Mouse (Mus musculus) c-Kit-negative CD71-positive TER-119-positive erythroid progenitor cells, embryonic 14.5 days (primary cell): ENCODE measurements around the gene Gtf2h3.
"Not testable (repeated sequence)": the region's sequence is repeated elsewhere in the genome, so short reads cannot be mapped to it uniquely, and the experiment has no call there.

ENCODE experiments used
- DNase-seq: peaks from one replicate; pipeline ENCODE4 v3.0.0-alpha.2; 2013; ENCODE audit warnings: low read depth, low spot score

Gene Gtf2h3

GRCm38 (mm10) chr5:124578633-124579317 lies at the start of gene Gtf2h3, which contains the start of gene Eif2b1:
Gtf2h3 (plus strand) TSS chr5:124579140.
Eif2b1 (minus strand) TSS chr5:124579131.
- peak; percentile 84 for DNase-seq

DNA sequence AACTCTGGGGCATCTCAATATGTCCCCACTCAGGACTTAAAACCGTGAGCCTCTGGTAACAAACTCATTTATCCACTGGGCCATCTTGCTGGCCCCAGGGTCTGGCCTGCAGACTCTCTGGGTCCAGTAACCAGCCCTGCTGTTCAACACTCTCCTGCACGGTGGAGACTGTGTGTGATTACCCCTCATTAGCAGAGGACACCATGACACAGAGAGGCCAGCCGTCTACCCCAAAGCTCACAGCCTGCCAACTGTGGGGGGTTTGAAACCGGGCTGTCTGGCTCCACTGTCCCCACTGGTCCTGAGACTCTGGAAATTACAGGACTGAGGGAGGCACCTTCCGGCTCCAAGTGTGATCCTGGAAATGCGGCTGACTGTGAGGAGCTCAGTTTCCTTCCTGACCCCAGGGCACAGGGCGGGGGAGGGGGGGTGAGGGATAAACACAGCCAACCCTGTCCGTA lies 49.7 kb upstream of the Gtf2h3 start:
- DNase-seq, result no peak

DNA sequence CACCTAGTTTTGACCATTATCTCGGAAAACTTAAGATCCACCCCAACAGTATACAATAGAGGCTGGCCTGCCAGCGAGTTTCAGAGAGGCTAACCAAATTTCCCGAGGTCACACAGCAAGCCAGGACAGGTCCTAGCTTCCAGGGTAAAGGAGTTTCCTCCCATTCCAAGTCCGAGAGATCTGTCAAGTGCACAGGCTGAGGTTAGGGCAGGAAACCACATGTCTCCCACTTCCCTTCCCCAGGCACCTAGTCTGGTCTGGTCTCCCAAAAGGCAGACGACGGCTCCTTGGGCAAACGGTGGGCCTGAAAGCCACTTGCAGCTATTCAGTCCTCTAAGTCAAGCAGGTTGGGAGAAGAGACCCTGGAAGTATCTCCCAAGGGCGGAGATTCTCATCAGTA lies 49.2 kb upstream of the Gtf2h3 start:
- DNase-seq, result no peak

DNA sequence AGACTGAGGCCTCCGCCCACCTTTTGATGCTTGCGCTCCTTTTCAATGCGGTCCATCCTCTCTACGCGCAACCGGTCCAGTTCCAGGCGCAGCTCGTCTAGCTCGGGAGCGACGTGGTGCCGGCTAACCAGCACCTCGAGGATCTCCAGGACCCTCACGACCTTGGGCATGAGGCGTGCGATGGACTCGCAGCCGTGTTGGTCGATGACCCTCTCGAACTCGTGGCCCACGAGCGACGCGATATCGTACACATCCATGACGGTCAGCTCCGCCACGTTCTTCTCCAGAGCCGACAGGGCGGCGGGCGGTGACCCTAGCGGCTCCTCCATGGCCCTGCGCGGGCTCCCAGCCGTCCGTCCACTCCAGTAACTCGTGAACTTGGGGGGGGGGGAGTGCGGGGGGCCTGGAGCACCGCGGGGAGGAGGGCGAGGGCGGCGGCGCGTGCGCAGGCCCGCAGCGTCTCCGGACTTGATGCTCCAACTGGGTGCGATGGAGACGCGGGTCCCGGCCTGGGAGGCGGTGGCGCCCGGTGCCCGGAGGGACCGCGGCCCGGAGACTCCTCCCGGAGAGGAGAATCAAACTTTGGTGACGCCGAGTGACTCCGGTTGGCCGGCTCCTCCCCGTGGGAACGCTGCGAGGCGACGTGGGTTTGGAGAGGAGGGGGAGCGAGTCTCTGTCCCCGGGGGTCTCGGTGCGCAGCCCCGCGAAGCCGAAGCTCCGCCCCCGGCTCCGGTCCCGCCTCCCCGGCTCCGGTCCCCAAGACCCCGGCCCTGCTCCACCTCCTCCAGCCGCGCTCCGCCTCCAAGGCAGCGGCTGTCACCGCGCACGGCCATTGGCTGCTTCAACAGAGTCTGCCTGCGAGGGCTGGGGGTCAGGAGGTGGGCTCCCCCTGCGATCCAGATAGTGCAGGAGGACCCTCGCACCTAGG lies 48.0 kb upstream of the Gtf2h3 start, which contains the start of gene Rilpl1:
Gene Rilpl1 (minus strand): TSS at position 737 of the 928 bp plus-strand sequence.
- no peak for DNase-seq

DNA sequence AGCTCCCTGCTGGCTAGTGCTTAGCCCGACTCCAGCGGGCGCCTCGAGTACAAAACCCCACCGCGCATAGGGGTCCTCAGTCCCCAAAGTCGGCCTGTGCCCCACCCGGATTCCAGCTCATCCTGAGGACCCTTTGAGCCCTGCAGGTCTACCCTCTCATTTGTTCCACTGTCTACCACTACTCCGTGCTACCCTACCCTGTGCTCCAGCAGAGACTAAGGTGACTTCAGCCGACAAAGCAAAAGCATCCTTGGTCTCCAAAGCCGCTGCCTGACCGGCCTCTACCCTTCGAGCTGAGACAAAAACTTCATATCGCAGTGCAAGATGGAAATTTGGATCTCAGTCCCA lies 47.4 kb upstream of the Gtf2h3 start:
- DNase-seq, result no peak

- DNase-seq, result no peak
These were observed 46.5 kb upstream of the Gtf2h3 start for GRCm38 (mm10) chr5:124532451-124532850.

- no peak for DNase-seq
These were observed 43.9 kb upstream of the Gtf2h3 start for GRCm38 (mm10) chr5:124535016-124535415.

GRCm38 (mm10) chr5:124536776-124537175 lies 42.2 kb upstream of the Gtf2h3 start:
- DNase-seq, result no peak

DNA sequence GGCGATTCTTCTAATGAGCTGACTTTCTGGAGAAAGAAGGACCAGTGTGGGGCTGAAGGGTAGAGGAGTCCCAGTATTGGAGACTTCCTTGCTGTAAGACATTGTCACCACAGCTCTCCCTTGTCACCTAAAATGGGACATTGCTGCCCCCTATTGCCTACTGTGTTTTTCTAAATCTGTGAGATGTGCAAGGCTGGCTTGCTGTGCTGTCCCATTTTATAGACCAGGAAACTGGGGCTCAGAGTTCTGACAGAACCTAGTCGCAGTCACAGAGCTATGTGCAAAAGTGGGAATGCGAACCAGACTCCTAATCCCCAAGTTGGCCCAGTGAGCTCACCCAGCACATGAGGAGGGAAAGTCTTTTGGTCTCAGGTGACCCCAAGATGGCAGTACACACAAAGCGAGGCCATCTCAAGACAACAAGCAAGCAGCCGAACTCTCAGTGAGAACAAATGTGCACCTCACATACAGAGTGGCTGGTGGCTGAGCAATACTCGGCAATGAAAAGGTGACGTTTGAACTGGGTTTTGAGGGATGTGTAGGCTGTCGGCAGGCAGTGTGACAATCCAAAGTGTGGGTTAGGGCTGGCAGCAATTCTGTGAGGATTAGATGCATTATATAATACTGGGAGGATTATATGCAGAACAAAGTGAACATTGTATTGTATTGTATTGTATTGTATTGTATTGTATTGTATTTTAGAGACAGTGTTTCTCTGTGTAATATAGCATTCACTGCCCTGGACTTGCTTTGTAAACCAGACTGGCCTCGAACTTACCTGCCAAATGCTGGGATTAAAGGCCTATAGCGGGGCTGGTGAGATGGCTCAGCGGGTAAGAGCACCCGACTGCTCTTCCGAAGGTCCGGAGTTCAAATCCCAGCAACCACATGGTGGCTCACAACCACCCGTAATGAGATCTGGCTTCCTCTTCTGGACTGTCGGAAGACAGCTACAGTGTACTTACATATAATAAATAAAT lies 39.8 kb upstream of the Gtf2h3 start:
- DNase-seq, result no peak

GRCm38 (mm10) chr5:124539905-124540304 lies 39.0 kb upstream of the Gtf2h3 start:
- no peak for DNase-seq

- peak; percentile 86 for DNase-seq
These were observed 38.6 kb upstream of the Gtf2h3 start, which contains the start of gene Tmed2 for GRCm38 (mm10) chr5:124540383-124540786. Tmed2 (plus strand) TSS chr5:124540695.

- peak; percentile 53 for DNase-seq
These were observed 37.9 kb upstream of the Gtf2h3 start for GRCm38 (mm10) chr5:124540905-124541601.

DNA sequence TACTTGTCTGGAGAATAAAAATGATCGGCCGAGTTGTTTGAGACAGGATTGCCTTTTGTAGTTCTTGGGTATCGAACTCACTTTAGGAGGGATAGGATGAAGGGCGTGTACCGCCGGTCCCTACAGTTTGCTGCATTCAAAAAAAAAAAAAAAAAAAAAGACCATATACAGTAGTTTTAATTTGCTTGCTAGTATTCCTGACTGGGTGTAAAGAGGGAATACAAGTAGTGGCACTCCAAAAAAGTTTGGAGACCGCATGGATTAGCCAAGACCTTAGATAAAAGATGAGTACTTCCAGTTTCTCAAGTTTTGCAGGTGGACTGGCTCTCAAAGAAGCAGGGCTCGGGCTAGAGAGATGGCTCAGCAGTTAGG lies 37.4 kb upstream of the Gtf2h3 start:
- DNase-seq, result no peak

GRCm38 (mm10) chr5:124550737-124551136 lies 28.2 kb upstream of the Gtf2h3 start:
- DNase-seq, result not testable (repeated sequence)

DNA sequence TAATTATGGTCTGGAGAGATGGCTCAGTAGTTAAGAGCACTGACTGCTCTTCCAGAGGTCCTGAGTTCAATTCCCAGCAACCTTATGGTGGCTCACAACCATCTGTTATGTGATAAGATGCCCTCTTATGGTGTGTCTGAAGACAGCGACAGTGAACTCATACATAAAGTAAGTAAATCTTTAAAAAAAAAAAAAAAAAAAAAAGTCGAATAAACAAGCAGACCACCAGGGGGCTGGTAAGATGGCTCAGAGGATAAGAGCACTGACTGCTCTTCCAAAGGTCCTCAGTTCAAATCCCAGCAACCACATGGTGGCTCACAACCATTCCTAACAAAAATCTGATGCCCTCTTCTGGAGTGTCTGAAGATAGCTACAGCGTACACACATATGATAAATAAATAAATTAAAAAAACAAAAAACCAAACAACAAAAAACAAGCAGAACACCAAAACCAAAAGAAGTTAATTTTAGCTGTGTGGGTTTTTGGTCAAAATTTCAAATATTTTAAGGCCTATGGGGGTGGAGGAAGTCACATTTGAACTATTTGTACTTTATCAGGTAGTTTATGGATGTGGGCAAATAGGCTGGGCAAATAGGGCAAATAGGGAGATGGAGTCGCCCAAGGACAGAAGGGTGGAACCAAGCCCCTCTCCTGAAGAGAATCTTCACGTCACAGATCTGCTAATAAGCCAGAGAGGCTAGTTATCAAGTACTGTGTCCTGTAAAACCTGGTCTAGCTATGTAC lies 27.4 kb upstream of the Gtf2h3 start:
- DNase-seq, result not testable (repeated sequence)

- no peak for DNase-seq
These were observed 26.9 kb upstream of the Gtf2h3 start for GRCm38 (mm10) chr5:124552094-124552472.

GRCm38 (mm10) chr5:124552558-124553307 lies 26.2 kb upstream of the Gtf2h3 start, which contains the start of gene Ddx55:
Ddx55 (plus strand) TSS chr5:124552864.
- DNase-seq, result peak; percentile 75

DNA sequence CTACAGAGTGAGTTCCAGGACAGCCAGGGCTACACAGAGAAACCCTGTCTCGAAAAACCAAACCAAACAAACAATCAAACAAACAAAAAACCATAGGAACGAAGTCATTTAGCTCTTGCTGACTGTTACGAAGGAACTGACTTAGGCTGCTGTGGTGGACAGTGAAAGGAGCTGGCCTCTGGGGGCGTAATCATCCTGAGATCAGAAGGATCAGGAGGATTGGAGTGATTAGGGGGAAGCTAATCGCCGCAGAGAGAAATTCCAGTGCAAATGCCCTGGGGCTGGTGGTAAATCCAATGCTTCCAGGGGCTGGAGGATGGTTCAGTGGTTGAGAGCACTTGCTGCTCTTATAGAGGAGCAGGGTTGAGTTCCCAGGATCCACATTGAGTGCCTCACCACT lies 25.3 kb upstream of the Gtf2h3 start:
- DNase-seq, result no peak

- DNase-seq, result no peak
These were observed 23.8 kb upstream of the Gtf2h3 start for GRCm38 (mm10) chr5:124555145-124555544.
